ENCODE assay signal across 20 mouse cellular contexts in the genomic region with DNA sequence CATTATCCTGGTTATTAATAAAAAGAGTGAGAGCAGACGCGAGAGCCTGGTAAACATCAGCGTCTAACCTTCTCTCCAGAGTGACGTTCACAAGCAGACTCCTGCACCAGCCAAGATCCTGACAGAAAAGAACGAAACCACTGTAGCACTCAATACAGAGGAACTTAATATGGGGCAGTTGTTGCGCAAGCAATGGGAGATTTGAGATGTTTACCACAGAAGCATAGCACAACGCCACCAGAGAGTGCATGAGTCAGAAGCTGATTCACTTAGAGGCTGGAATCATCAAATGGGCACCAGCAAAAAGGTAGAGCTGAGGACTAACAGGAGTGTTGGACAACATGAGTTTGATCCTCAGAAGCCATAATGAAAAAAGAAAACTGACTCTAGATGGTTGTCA.
DNase-seq lines count a peak whose midpoint lies in the region; ATAC-seq and TF ChIP-seq lines count a peak whose summit lies in the region.
"Had no signal": no experiment of that assay in that cellular context is flagged by ENCODE, and none has a peak within 500 bp of the region (broad histone marks: within the 10 kb centered on the region; RNA-seq: fewer than 3 reads in every experiment).

No protein-coding gene starts in this region.

- H3K4me2 ChIP-seq in lung, postnatal 0 days (replicated peaks; ENCODE audit: low read depth, low read length): no peak overlapping the region
- H3K4me2 ChIP-seq: embryonic facial prominence, embryonic 12.5 days; hindbrain, embryonic 15.5 days; limb, embryonic 13.5 days; liver, embryonic 15.5 days had no signal

- WGBS in lung, postnatal 0 days: 78% methylated on average over 7 of the region's 7 CpGs

- peak; percentile 4 for DNase-seq in adrenal gland, adult 8-10 months
- no peak for DNase-seq in adrenal gland, adult 18-20 months (ENCODE audit: low spot score in 2 of 2)
- DNase-seq in lung, adult 18-20 months: peak; percentile 5 to 15
- DNase-seq in lung, postnatal 0 days (ENCODE audit: low spot score): no peak
- peak; percentile 10 for DNase-seq in skeletal muscle tissue, adult 2 months (ENCODE audit: low read depth, low spot score)
- no peak for DNase-seq in left cerebral cortex, adult 2 months (ENCODE audit: extremely low spot score in 1 of 2, low spot score in 2 of 2)
- DNase-seq in right cerebral cortex, adult 18-20 months: no peak
- DNase-seq: cerebellum, postnatal 14 days; gastrocnemius, postnatal 14 days; kidney, postnatal 25 days; layer of hippocampus, postnatal 36 days; spleen, adult 18-20 months had no signal

- no peak overlapping the region for H3K9ac ChIP-seq in lung, postnatal 0 days (replicated peaks; ENCODE audit: low read depth)
- H3K9ac ChIP-seq: embryonic facial prominence, embryonic 12.5 days; hindbrain, embryonic 15.5 days; limb, embryonic 13.5 days; liver, embryonic 15.5 days had no signal

- no peaks in the 10 kb centered on the region for H3K36me3 ChIP-seq in lung, postnatal 0 days (ENCODE audit: insufficient read depth, low read length)
- H3K36me3 ChIP-seq: embryonic facial prominence, embryonic 12.5 days; forebrain, embryonic 10.5 days; hindbrain, embryonic 15.5 days; limb, embryonic 13.5 days; liver, embryonic 15.5 days had no signal

- ATAC-seq in lung, postnatal 0 days: no peak
- ATAC-seq in common myeloid progenitor, adult 5-6 weeks (replicated peaks; ENCODE audit: low read depth, poor library complexity, severe bottlenecking): peak; percentile 84
- ATAC-seq: intestine, postnatal 0 days had no signal

- no peak for TF ChIP-seq EP300 in lung, postnatal 0 days (IDR thresholded peaks at IDR 0.05)

- H3K9me3 ChIP-seq in lung, postnatal 0 days (ENCODE audit: low read length): no peaks in the 10 kb centered on the region
- H3K9me3 ChIP-seq: embryonic facial prominence, embryonic 12.5 days; hindbrain, embryonic 15.5 days; limb, embryonic 13.5 days; liver, embryonic 15.5 days had no signal

- H3K4me3 ChIP-seq in lung, postnatal 0 days (ENCODE audit: low read depth, low read length): no peak overlapping the region
- no peak overlapping the region for H3K4me3 ChIP-seq in left cerebral cortex, adult 2 months
- H3K4me3 ChIP-seq: embryonic facial prominence, embryonic 12.5 days; forebrain, embryonic 10.5 days; hindbrain, embryonic 15.5 days; limb, embryonic 13.5 days; liver, embryonic 15.5 days; megakaryocyte, embryonic 14.5 days had no signal

- no peaks in the 10 kb centered on the region for H3K4me1 ChIP-seq in lung, postnatal 0 days (ENCODE audit: insufficient read depth, low read depth, low read length)
- H3K4me1 ChIP-seq: embryonic facial prominence, embryonic 12.5 days; hindbrain, embryonic 15.5 days; limb, embryonic 13.5 days; liver, embryonic 15.5 days; megakaryocyte, embryonic 14.5 days had no signal

- no peak for TF ChIP-seq CTCF in lung, postnatal 0 days (IDR thresholded peaks at IDR 0.05)
- no peak for TF ChIP-seq CTCF in left cerebral cortex, adult 2 months (IDR thresholded peaks at IDR 0.05)

- no peak overlapping the region for H3K27ac ChIP-seq in lung, postnatal 0 days (ENCODE audit: low read length)
- no peak overlapping the region for H3K27ac ChIP-seq in left cerebral cortex, adult 2 months
- H3K27ac ChIP-seq: embryonic facial prominence, embryonic 12.5 days; forebrain, embryonic 10.5 days; hindbrain, embryonic 15.5 days; limb, embryonic 13.5 days; liver, embryonic 15.5 days had no signal

- intact Hi-C loops in left cerebral cortex, adult 2 months (cut with DNase I): no loop called here

- H3K27me3 ChIP-seq in lung, postnatal 0 days (replicated peaks; ENCODE audit: insufficient read depth, low read length): 0 out of 2 replicates have a peak, but pooled peaks cover 4% of the 10 kb centered on the region
- H3K27me3 ChIP-seq: embryonic facial prominence, embryonic 12.5 days; hindbrain, embryonic 15.5 days; megakaryocyte, embryonic 14.5 days had no signal

Comparison
In these comparisons a context has a peak if more than half of its experiments do, and no peak if none do; other contexts are left out.
1. DNase-seq: peak in adrenal gland, adult 8-10 months (single experiment), lung, adult 18-20 months (2 of 2) and skeletal muscle tissue, adult 2 months (single experiment); none in adrenal gland, adult 18-20 months (0 of 2), lung, postnatal 0 days (single experiment), left cerebral cortex, adult 2 months (0 of 2) and right cerebral cortex, adult 18-20 months (single experiment).